Mouse (Mus musculus): ENCODE measurements at regions not wholly inside any gene's neighbourhood (a gene's known extent, or its start where the extent isn't known, plus 50 kb on each side); places are given as distances from the start of the nearest gene placed in this dataset.
"Not testable (repeated sequence)": the region's sequence is repeated elsewhere in the genome, so short reads cannot be mapped to it uniquely, and the experiment has no call there.

- not testable (repeated sequence) for DNase-seq (ENCODE audit: low read depth, low spot score)
Measured at GRCm38 (mm10) chr13:50314001-50314400, 63.9 kb upstream of the Gm906 start.

- peak; percentile 56 for DNase-seq (ENCODE audit: low read depth, low spot score)
Measured at GRCm38 (mm10) chr13:50322512-50322911, 72.4 kb upstream of the Gm906 start.

GRCm38 (mm10) chr13:50328614-50329013 is 78.5 kb upstream of the Gm906 start:
- DNase-seq (ENCODE audit: low read depth, low spot score): peak; percentile 10

- no peak for DNase-seq (ENCODE audit: low read depth, low spot score)
Measured at GRCm38 (mm10) chr13:50344121-50344520, 73.5 kb upstream of the Fbxw17 start.

- no peak for DNase-seq (ENCODE audit: low read depth, low spot score)
Measured at GRCm38 (mm10) chr13:50351946-50352345, 65.7 kb upstream of the Fbxw17 start.

GRCm38 (mm10) chr13:50355265-50355664 is 62.4 kb upstream of the Fbxw17 start:
- peak; percentile 21 for DNase-seq (ENCODE audit: low read depth, low spot score)

GRCm38 (mm10) chr13:50359536-50359935 is 58.1 kb upstream of the Fbxw17 start:
- DNase-seq (ENCODE audit: low read depth, low spot score): no peak

Measured in ES-CJ7 (cell line).